Mouse (Mus musculus) yolk sac, embryonic 10.5 days (tissue): ENCODE data around the gene Ttc9.
A peak's percentile ranks its signal among the peaks of the same experiment; 100 is the strongest.

Source experiments
- DNase-seq: peaks from one replicate; pipeline ENCODE4 v3.0.0-alpha.2; 2017; ENCODE audit warnings: low spot score

Ttc9 gene

DNA sequence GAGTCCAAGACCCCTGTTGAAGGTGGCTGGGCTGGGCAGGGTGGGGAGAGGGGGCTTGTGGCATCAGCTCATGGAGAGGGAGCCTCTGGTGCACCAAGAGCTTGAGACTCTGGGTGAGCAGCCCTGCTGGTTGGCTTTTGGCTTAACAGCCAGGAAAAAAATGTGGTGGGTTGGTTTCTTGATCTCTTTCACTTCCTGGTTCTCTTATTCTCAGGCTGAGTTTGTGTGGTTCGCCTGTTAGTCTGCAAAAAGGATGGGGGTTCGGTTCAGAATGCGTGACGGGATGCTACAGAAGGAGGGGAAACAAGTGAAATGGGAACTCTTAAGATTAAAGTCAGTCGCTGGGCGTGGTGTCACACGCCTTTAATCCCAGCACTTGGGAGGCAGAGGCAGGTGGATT is 27.0 kb downstream of the Ttc9 start:
- no peak for DNase-seq

GRCm38 (mm10) chr12:81662076-81662475 is 31.0 kb downstream of the Ttc9 start:
- DNase-seq: no peak

GRCm38 (mm10) chr12:81663116-81663515 is 32.1 kb downstream of the Ttc9 start:
- no peak for DNase-seq

DNA sequence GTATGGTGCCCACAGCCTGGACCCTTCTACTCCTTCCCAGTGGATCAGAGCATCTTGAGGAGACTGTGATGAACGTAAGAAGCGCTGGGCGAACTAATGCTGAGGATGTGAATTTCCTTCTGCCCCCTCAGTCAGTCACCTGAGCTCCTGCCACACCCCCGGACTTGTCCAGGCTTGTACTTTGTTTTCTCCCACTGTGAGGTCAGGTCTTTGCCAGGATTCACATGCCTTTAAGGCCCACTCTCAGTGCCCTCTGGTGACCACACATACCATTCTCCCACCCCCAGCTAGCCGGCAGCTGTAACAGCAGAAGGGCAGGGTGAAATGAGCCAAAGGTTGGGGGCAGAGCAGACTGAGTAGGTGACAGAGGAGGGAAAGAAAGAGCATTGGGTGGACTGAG is 32.9 kb downstream of the Ttc9 start:
- no peak for DNase-seq

- no peak for DNase-seq
Measured at GRCm38 (mm10) chr12:81668406-81668805, 37.4 kb downstream of the Ttc9 start.

DNA sequence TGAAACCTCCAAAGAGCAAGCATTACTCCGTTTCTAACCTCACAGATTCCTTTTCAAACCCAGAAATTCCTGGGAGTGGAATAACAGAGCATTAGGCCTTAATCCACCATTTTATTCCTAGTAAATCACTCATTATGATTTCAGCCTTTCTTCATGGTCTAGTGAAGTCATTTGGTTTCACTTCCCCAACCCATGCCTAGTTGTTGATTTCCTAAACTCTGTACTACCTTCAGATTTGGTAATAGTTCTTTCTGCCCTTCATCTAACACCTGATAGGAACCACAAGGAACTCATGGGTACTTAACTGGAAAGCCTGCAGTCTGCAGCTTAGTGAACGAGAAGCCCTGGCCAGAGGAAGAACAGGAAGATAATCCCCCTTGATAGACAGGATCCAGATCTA is 44.5 kb downstream of the Ttc9 start:
- no peak for DNase-seq

DNA sequence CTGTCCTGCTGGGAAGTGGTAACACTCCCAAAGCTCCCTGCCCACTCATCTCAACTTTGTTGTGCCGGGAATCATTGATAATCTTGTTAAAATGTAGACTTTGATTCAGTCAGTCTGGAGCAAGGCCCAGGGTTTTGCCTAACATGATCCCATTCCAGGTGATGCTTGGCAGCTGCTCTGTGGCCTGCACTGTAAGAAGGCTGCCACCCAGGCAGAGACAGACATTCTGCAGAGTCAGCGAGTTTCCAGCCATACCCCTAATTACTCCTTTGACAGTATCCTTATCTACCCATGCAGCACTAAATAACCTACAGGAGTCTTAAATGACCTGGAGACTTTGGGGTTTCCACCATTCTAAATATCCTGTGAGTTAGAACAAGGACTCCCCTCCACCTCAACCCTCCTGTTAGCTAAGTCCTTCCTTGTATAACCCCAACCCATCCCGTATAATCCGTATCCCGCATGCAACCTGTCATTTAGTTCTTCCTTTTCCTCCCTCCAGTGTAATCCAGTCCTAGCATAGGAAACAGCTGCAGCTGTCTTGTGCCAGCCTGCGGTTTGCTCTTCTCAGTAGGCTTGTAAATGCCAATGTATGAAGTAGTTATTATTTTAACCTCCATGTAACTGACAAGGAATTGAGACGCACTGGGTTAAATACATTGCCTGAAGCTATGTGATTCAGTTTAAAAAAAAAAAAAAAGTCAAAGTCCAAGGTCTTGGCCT is 48.9 kb downstream of the Ttc9 start:
- no peak for DNase-seq

GRCm38 (mm10) chr12:81683395-81683794 is 52.3 kb downstream of the Ttc9 start:
- no peak for DNase-seq

DNA sequence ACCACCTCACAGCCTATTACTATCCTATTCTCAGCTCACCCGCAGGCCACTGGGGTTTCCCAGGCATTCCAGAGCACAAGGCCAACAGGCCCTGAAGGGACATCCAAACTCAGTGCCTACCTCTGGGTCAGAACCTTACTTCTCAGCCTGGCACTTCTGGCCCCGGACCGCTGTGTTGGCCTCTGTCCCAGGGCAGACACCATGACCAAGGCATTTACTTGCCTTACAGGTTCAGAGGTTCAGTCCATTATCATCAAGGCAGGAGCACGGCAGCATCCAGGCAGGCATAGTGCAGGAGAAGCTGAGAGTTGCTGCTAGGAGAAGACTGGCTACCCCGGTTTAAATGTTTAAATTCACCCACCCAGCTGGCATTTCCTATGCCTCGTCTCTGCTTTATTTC is 53.0 kb downstream of the Ttc9 start:
- no peak for DNase-seq

DNA sequence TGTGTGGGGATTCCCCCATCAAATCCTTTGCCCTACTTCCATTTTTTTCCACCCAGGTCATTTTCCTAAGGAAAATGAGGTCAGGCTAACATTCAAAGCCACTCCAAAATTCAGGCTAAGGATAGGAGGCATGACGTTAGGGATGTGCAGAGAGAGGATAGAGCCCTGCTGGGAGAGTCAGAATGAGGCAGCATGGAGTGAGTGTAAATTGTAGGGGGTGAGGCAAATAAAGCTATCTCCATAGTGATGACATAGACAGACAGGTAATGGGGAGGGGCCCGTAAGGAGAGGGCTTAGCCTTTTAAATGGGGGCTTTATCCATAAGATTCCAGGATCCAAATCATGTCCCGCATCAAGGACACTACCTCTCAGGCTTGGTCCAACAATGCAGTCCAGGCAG is 54.9 kb downstream of the Ttc9 start:
- no peak for DNase-seq

DNA sequence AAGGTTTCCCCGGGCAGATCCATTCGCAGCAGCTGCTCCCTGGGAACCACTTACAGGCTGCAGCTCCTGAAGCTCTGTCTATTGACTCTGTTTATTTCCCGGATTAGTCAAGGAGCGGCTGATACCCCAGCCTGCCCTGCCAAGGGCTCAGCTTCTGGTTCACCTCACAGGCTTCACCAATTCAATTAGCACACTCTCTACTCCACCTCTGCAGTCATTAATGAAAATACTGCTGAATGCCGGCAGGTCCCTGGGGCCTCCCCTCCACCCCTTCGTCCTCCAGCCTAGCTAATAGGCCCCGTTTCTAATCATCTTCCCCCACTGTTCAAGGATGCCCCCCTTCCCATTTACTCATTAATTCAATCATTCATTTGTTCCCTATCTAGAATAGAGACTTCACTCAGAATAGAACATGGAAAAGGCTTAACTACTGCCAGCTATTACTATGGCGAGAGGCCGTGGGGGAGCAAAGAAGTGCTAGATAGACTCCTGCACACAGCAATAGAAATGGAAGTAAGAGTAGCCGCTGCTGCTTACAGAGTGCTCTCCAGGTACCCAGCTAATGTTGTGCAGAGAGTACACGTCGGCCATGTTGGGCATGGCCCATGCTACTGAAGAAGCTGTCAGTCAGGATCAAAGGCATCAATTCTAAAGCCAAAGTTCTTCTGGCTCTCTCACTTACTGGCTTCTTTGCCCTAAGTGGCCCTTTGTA is 55.5 kb downstream of the Ttc9 start:
- DNase-seq: no peak

GRCm38 (mm10) chr12:81687873-81688272 is 56.8 kb downstream of the Ttc9 start:
- DNase-seq: no peak

GRCm38 (mm10) chr12:81688537-81688936 is 57.5 kb downstream of the Ttc9 start:
- DNase-seq: no peak

DNA sequence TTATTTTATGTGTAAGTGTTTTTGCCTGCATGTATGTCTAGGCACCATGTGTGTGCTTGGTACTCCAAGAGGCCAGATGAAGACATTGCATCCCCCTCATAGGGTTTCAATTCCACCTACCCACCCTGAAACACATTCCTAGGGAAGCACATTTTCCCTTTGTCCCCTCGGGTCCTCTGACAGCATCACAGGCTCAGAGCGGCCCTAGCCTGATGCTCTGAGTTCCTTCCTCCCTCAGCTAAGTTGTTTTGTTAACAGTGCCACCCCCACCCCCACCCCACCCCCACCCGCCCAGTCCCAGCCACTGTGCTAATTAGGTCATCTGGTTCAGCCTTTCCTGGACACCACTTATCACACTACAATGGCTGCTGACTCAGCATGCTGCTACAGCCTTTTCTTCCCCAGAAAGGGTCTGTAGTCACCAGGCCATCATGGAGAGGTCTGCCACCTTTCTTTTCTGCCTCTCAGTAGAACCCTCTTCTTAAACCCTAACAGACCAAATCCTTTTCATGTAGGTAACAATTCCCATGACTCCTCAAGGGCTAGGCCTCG is 58.5 kb downstream of the Ttc9 start:
- DNase-seq: no peak

- no peak for DNase-seq
Measured at GRCm38 (mm10) chr12:81690111-81690510, 59.1 kb downstream of the Ttc9 start.

DNA sequence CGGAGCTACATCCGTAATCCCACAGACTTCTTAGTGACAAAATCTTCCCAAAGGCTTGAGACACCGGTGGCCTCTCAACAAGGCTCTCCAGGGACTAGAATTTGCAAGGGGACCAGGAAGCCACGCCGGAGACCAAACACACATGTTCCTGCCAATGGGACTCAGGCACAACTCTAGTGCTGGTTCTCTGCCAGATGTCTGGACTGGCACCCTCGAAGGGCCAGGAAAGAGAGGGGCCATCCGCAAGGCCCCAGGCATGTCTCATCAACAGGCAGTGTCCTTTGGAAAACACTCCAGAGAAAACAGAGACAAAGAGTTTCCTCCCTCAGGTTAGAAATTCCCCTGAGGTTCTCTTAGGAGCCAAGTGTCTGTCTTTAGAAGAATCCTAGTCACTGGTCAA is 59.7 kb downstream of the Ttc9 start:
- no peak for DNase-seq

DNA sequence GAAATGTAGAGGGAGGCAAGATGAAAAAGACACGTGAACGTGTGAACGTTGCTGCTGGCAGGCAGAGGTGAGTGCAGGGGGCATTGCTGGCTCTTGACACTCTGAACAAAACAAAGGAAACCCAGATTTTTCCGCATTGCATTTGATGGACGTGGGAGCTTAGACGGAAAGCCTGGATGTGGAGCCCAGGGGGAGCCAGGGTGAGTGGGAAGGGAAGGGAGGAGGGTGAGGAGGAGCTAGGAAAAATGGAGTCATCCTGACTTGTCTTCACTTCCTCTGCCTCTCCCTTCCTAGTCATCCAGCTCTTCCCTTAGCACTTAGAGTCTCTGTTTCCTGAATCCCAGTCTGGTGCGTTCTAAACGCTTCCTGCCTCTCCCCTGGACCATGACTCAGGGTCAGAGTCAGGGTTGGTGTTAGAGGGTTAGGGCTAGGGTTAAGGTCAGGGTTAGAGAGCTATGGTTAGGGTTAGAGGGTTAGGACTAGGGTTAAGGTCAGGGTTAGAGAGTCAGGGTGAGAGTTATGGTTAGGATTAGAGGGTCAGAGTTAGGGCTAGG is 60.2 kb downstream of the Ttc9 start:
- peak; percentile 26 for DNase-seq

DNA sequence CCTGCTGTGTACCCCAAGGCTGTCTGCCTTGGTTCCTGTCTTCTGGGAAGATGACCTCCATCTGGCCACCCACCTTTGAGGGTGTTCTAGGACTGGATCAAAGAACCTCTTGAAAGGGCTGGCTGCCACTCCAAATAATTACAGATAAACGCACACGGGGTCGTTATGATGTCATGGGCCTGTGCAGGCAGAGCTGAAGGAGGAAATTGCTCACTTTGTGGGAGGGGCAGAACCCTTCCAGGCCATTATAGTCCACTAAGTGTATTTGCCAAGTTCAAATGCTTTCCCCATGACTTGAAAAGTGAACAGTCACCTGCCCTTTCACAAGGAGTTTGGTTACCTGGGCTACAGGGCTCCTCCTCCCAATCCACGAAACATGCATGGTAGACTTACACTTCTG is 67.0 kb downstream of the Ttc9 start:
- DNase-seq: no peak

GRCm38 (mm10) chr12:81702903-81703302 is 71.9 kb downstream of the Ttc9 start:
- no peak for DNase-seq

DNA sequence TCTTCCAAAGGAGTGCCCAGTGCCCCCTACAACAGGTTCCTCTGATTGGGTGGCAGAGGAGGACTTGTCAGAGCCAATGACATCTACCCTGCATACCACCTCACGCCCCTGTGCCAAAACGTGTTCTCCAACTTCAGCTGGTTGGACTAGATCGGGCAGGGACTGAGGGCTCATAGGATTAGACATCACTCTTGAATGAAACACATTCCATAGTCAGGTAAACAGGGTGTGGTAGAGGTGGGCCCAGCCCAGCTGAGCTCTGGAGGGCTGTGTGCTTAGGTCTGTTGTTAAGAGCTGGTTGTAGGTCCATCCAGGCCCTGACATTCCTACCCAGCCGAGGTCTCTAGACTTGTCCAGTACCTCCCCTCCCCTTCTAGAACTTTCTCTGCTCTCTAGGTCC is 81.6 kb downstream of the Ttc9 start:
- no peak for DNase-seq
